Mouse (Mus musculus) cerebellum, adult 9-11 months (tissue): Measurements from ENCODE around the gene Trmt2a.
"Not testable (repeated sequence)": the region's sequence is repeated elsewhere in the genome, so short reads cannot be mapped to it uniquely, and the experiment has no call there.

Experiments
- DNase-seq: peaks from one replicate; pipeline ENCODE4 v3.0.0; 2022

Trmt2a gene

GRCm38 (mm10) chr16:18233451-18233850 is 15.0 kb upstream of the Trmt2a start:
- peak; percentile 40 for DNase-seq

GRCm38 (mm10) chr16:18233919-18234670 is 14.4 kb upstream of the Trmt2a start:
- no peak for DNase-seq

DNA sequence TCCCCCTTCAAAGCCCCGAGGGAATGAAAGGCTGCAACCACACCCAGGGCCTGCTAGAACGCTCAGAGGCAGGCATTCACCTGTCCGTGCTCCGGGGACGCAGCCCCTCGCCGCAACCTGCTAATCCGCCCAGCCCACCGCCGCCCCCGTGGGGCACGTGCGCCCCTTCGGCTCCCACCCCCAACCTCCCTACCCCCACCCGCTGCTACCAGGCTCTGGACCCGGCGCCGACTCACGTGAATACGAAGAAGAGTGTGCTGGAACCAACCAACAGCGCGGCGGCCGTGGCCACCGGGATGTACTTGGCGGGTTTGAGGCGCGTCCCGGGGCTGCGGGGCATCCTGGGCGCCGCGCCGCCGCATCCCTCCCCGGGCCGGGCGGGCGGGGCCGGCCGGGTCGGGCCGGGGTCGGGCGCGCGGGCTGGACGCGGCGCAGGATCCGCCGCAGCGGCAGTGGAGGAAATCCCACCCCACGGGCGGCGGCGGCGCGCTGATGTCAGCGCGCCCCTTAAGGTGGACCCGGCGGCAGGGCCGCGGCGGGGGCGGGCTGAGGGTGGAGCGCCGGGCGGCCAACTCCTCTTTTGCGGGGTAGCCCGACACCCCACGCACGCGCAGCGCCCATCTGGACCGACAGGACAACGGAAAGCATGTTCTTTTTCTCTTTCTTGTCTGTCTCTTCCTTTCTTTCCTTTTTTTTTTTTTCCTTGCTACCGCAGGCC is 13.6 kb upstream of the Trmt2a start, which contains the start of gene Zdhhc8:
Gene Zdhhc8 (minus strand): TSS at position 466 of the 718 bp plus-strand sequence.
- peak; percentile 66 for DNase-seq

- DNase-seq = peak; percentile 80
Measured at GRCm38 (mm10) chr16:18235389-18236065, 13.0 kb upstream of the Trmt2a start.

DNA sequence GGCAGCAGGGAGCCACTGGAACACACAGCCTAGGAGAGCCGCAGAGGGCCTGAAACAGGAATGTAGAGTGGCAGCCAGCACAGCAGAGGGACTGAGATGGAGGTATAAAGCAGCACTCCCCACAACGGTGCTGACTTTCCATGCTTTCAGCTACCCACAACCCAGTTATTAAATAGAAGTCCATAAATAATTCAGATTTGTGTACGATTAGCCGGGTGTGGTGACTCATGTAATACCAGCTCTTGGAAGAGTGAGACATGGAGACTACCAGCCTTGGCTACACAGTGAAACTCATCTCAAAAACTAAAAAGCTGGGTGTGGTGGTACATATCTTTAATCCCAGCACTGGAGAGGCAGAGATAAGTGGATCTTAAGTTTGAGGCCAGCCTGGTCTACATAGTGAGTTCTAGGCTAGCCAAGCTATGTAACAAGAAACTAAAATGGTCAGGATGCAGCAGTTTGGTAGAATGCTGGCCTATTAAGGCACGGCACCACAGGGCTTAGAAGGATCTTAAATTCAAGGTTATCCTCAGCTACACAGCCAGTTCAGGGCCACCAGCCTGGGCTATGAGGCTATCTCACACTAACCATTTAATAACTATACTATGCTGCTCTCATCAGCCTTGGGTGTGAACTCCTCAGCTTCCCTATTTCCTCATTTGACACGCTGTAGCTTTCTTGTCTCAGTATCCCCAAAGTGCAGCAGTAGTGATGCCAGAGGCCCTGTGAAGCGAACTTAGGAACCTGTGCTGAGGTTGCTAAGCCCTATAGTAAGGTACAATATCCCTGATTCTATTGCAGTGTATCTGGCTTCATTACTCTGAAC is 11.6 kb upstream of the Trmt2a start:
- DNase-seq = no peak

DNA sequence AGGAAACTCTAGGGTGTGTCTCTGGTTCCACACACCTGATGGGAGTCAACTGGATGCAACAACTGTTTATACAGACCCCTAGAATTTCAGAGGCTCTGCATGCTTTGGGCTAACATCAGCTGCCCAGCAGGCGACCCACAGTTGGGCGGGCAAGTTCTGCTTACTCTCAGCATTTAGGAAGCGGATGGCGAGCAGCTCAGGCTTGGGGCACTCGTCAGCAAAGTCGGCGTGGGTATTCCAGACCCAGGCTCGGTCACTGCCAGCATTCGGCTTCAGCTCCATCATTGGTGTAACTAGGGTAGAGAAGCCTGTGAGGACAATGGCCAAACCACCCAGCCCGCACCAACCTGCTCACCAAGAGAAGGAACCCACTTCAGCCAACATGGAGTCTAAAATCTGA is 6.9 kb upstream of the Trmt2a start:
- DNase-seq = no peak

DNA sequence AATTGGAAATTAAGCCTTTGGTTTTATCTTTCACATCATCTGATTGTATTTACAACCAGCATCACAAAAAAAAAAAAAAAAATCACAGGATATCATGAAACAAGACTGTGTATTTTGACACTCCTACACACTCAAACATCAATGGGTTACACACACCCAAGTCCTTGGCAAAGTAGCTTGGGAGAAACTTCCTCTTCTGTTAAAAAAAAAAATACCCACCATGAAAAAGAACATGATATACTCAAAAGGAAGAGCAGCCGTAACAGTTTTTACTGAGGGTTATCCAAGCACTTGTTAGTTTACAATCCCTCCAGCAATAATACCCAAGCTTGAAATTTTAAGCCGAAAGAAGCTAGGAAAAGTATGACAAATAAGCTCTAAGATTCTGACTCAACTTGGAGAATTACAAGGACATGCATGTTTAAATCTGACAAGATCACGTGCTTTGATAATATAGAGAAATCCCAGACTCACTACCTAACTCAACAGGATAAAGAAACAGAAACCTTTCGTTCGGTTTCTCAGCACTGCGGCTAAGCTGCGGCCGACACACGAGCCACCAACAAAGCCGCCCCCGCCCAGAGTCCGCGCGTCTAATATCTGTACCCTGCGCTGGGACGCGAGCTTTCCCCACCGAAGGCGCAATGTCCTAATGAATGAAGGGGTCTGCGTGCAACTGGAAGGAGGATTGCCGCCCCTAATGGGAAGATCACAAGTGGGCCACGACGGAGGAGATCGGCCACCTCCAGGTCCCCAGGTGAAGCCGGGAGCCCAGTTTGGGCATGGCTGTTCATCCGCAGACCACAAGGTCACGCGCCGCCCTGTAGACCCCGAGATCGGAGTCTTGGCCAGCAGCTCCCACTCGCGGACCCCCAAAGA is 719 bp upstream of the Trmt2a start:
- no peak for DNase-seq

DNA sequence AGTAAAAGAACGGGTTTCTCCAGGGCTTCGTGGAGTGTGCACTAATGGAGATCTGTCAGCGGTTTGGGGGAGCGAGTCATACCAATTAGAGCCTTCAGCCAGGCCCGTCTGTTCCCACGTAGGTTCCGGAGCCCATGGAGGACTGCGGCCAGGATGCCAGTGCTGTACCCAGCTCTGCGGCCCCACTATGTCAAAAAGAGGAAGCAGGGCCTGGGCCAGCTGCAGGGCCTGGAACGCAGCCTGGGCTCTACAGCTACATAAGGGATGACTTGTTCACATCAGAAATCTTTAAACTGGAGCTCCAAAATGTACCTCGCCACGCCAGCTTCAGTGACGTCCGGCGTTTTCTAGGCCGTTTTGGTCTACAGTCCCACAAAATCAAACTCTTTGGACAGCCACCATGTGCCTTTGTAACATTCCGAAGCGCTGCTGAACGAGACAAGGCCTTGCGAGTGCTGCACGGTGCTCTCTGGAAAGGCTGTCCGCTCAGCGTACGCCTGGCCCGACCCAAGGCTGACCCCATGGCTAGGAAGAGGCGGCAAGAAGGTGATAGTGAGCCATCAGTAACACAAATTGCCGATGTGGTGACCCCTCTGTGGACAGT is 987 bp downstream of the Trmt2a start:
- DNase-seq = peak; percentile 74

DNA sequence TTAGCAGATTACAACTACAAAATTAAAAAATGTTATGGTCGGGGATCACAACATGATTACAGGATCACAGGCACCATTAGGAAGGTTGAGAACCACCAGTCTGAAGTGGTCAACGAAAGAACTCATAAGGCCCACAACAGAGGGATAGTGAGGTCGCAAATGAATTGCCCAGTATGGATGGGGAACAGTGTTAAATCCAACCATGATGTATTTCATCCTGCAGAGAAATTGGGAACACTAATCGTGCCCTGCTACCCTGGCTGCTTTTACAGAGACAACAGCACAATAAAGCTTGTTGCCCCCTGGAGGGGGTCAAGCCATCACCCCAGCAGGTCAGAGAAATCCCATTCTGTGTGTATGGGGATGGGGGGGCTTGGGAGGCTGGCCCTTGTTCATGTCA is 1.8 kb downstream of the Trmt2a start:
- DNase-seq = no peak

GRCm38 (mm10) chr16:18250828-18251790 is 2.6 kb downstream of the Trmt2a start:
- DNase-seq = no peak

DNA sequence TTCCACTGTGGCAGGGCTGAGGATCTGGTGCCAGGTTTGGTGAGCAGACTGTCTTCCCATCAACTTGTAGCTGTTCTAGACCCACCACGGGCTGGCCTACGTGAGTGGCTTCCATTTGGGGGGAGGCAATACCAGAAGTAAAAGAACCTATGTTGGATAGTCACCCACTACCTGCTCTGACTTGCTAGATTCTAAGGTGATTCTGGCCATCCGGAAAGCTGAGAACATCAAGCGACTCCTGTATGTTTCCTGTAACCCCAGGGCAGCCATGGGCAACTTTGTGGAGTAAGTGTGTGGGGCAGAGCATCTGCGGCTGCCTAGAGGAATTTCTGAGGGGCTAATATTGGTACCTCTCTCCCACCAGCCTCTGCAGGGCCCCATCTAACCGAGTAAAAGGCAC is 4.3 kb downstream of the Trmt2a start:
- no peak for DNase-seq

DNA sequence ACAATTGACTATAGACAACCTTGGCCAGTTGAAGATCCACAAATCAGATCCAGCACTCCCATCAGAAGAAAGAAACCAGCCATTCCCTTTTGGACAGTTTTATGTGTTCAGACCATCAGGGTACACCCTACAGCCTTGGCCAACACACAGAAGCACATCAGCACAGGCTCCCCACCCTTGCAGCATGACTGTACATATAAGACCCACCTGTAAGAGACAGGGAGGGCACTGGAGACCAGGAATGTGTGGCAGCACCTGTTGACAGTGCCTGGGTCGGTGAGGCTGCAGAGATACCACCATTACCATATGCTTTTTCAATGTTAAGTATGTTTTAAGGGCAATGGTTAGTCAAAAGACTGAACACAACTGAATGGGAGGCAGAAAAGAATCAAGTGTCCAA is 5.4 kb downstream of the Trmt2a start:
- no peak for DNase-seq

GRCm38 (mm10) chr16:18258221-18258620 is 9.7 kb downstream of the Trmt2a start, which contains the start of gene Gm49776:
Gene Gm49776 (minus strand): TSS chr16:18258321.
- no peak for DNase-seq

DNA sequence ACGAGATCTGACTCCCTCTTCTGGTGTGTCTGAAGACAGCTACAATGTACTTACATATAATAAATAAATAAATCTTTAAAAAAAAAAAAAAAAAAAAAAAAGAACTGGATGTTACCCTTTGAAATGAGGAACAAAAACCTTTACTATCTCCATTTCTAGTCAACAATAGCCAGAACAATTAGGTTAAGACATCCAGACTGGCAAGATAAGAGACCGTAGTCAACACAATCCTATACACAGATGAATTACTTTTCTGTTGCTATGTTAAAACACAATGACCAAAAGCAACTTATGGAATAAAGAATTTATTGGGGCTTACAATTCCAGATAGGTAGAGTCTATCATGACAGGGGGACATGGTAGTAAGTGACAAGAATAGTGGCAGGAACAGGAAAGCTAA is 16.5 kb downstream of the Trmt2a start:
- no peak for DNase-seq

DNA sequence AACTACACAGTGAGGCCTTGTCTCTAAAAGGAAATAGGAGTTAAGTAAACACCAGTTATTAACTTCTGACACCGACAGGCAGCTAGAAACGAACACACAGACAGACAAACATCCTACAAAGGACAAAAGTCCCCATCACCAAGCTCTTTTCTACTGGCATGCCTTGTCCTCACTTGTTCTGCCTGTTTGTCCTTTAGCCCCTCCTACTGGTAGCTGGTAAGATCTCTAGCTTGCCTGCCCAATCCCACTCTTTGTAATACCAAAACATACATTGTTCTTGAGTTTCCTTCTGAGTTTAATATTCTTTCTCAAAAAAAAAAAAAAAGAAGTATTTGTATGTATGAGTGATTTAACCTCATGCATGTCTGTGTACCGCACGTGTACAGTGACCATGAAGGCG is 19.7 kb downstream of the Trmt2a start:
- DNase-seq = no peak

GRCm38 (mm10) chr16:18275166-18275565 is 26.7 kb downstream of the Trmt2a start:
- DNase-seq = no peak

- peak; percentile 45 for DNase-seq
Measured at GRCm38 (mm10) chr16:18288166-18288565, 39.7 kb downstream of the Trmt2a start.

DNA sequence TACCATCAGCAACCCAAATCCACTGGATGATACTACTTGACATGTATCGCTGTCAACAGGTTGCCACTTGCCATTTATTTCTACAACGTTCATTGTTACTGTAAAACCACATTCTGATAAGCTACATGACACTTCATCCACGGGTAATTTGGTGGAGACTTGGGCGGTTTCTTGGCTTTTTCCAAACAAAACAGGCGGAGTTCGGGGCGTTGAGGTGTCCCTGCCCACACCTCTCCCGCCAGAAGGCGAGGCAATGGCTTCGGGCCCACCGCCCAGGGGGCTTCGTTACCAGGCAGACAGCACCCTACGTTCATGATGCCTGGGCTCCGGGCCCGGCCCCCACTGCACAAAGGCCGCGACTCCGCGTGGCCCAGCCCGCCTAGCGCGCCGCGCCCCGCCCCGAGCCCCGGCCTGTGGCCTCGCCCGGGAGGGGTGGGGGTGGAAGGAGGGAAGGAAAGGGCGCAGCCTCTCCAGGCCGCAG is 40.1 kb downstream of the Trmt2a start:
- no peak for DNase-seq

DNA sequence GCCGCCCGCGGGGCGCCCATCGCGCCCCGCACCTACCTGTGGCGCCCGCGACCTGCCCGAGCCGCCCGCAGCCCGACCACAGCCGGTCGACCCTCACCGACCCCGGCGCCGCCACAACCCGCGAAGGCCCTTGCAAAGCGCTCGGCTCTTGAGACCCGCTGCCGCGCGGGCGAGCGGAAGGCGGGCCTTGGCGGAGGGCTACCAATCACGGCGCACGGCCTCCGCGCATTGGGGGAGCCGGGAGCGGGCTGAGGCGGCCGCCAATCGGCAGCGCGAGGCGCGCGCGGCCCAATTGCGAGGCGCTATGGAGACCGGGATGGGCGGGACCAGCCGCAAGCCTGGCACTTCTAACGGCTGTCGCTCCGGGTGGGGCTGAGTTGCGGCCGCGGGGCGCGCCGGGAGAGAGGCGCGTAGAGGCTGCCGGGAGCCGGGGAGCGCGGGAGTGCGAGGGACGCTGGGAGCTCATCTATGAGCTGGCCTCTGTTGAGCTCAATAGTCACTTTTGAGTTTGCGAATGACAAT is 40.6 kb downstream of the Trmt2a start, which contains the start of gene Dgcr8:
Gene Dgcr8 (minus strand): TSS at position 180 of the 522 bp plus-strand sequence.
- peak; percentile 99 for DNase-seq

- not testable (repeated sequence) for DNase-seq
Measured at GRCm38 (mm10) chr16:18289614-18290013, 41.1 kb downstream of the Trmt2a start.
